Comparison of ENCODE assay signal across 8 mouse cellular contexts in the genomic region with DNA sequence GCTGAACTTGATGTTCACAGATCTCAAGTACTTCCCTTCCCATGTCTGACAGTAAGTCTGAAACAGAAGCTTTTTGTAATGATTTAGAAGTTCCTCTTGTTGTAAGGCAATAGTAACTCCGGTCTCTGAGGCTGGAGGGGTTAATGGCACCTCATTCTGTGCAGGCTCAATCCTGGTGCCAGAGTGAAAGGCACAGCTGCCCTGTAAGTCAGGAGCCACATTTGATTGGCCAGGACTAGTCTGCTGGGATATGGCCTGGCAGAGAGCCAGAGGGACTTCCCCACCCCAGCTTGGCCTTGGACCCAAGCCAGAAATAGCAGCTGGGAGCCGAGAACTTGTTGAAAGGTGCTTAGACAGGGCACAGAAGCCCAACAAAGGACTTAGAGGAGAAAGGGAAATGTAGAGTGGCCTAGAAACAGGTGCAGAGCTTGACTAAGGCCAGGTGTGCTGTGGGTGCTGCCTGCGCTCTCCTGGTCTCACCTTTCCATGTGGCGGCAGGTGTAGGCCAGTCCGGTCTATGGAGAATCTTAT. TPM values are rescaled to one million over a fixed set of nuclear protein-coding genes. Genes with fewer than 3 reads are reported as not detected.
DNase-seq lines count a peak whose midpoint lies in the region; ATAC-seq lines count a peak whose summit lies in the region.

No protein-coding gene starts in this region.

- H3K9me3 ChIP-seq in limb, embryonic 11.5 days (ENCODE audit: control insufficient read depth, low read length), result no peaks in the 10 kb centered on the region; the same call in 1 of the 2 replicates
- no peaks in the 10 kb centered on the region for H3K9me3 ChIP-seq in limb, embryonic 10.5 days (replicated peaks)
- H3K9me3 ChIP-seq in embryonic facial prominence, embryonic 13.5 days, result no peaks in the 10 kb centered on the region
- no peaks in the 10 kb centered on the region for H3K9me3 ChIP-seq in heart, embryonic 10.5 days
- H3K9me3 ChIP-seq in kidney, embryonic 15.5 days (replicated peaks), result no peaks in the 10 kb centered on the region
- no peaks in the 10 kb centered on the region for H3K9me3 ChIP-seq in liver, embryonic 11.5 days (ENCODE audit: control insufficient read depth, low read length)
- H3K9me3 ChIP-seq in stomach, embryonic 16.5 days (replicated peaks; ENCODE audit: control insufficient read depth, low read length), result no peaks in the 10 kb centered on the region

- peak; percentile 88 for ATAC-seq in limb, embryonic 11.5 days (ENCODE audit: insufficient number of reproducible peaks, low FRiP score, low TSS enrichment, low read depth)
- peak; percentile 77; the same call in 1 of the 2 replicates for ATAC-seq in embryonic facial prominence, embryonic 13.5 days (ENCODE audit: insufficient number of reproducible peaks, insufficient read depth, low FRiP score, low TSS enrichment, low read depth)
- peak; percentile 84 for ATAC-seq in kidney, embryonic 15.5 days (replicated peaks; ENCODE audit: low FRiP score)
- peak; percentile 77 for ATAC-seq in liver, embryonic 11.5 days (replicated peaks; ENCODE audit: low FRiP score)
- ATAC-seq in stomach, embryonic 16.5 days (ENCODE audit: insufficient read depth, low FRiP score), result peak; percentile 89

- H3K36me3 ChIP-seq in limb, embryonic 11.5 days (ENCODE audit: control insufficient read depth, insufficient read depth, low read length), result peaks cover 20% of the 10 kb centered on the region
- H3K36me3 ChIP-seq in limb, embryonic 10.5 days, result peaks cover 100% of the 10 kb centered on the region
- peaks cover 81% of the 10 kb centered on the region for H3K36me3 ChIP-seq in embryonic facial prominence, embryonic 13.5 days
- peaks cover 68% of the 10 kb centered on the region for H3K36me3 ChIP-seq in heart, embryonic 10.5 days
- peaks cover 90% of the 10 kb centered on the region for H3K36me3 ChIP-seq in kidney, embryonic 15.5 days
- peaks cover 24% of the 10 kb centered on the region for H3K36me3 ChIP-seq in liver, embryonic 11.5 days (ENCODE audit: control insufficient read depth, insufficient read depth, low read length)
- peaks cover 16% of the 10 kb centered on the region for H3K36me3 ChIP-seq in stomach, embryonic 16.5 days (ENCODE audit: control insufficient read depth, insufficient read depth, low read length)

- H3K4me2 ChIP-seq in limb, embryonic 11.5 days (ENCODE audit: low read depth, severe bottlenecking), result no peak overlapping the region
- H3K4me2 ChIP-seq in embryonic facial prominence, embryonic 13.5 days, result no peak overlapping the region
- H3K4me2 ChIP-seq in kidney, embryonic 15.5 days, result no peak overlapping the region
- H3K4me2 ChIP-seq in liver, embryonic 11.5 days, result no peak overlapping the region
- H3K4me2 ChIP-seq in stomach, embryonic 16.5 days (ENCODE audit: low read depth, low read length), result no peak overlapping the region

- H3K27ac ChIP-seq in limb, embryonic 11.5 days (replicated peaks; ENCODE audit: low read depth, low read length), result no peak overlapping the region
- H3K27ac ChIP-seq in limb, embryonic 10.5 days, result no peak overlapping the region
- H3K27ac ChIP-seq in embryonic facial prominence, embryonic 13.5 days, result peak overlapping the region; percentile 66
- peak overlapping the region; percentile 29; the same call in 1 of the 2 replicates for H3K27ac ChIP-seq in heart, embryonic 10.5 days
- H3K27ac ChIP-seq in kidney, embryonic 15.5 days, result peak overlapping the region; percentile 78
- no peak overlapping the region for H3K27ac ChIP-seq in liver, embryonic 11.5 days (ENCODE audit: low read depth, low read length)
- H3K27ac ChIP-seq in stomach, embryonic 16.5 days (ENCODE audit: low read length), result peak overlapping the region; percentile 67

- H3K4me1 ChIP-seq in limb, embryonic 11.5 days (ENCODE audit: control insufficient read depth, insufficient read depth, low read length), result no peaks in the 10 kb centered on the region
- no peaks in the 10 kb centered on the region for H3K4me1 ChIP-seq in limb, embryonic 10.5 days
- H3K4me1 ChIP-seq in embryonic facial prominence, embryonic 13.5 days, result peaks cover 17% of the 10 kb centered on the region
- H3K4me1 ChIP-seq in heart, embryonic 10.5 days, result peaks cover 49% of the 10 kb centered on the region
- H3K4me1 ChIP-seq in kidney, embryonic 15.5 days, result peaks cover 14% of the 10 kb centered on the region
- H3K4me1 ChIP-seq in liver, embryonic 11.5 days (replicated peaks; ENCODE audit: control insufficient read depth, insufficient read depth, low read length), result no peaks in the 10 kb centered on the region
- peaks cover 33% of the 10 kb centered on the region for H3K4me1 ChIP-seq in stomach, embryonic 16.5 days (ENCODE audit: control insufficient read depth, insufficient read depth, low read length)

- H3K4me3 ChIP-seq in limb, embryonic 11.5 days (ENCODE audit: low read depth, low read length), result no peak overlapping the region
- H3K4me3 ChIP-seq in limb, embryonic 10.5 days, result no peak overlapping the region
- H3K4me3 ChIP-seq in embryonic facial prominence, embryonic 13.5 days, result no peak overlapping the region
- no peak overlapping the region for H3K4me3 ChIP-seq in heart, embryonic 10.5 days
- no peak overlapping the region for H3K4me3 ChIP-seq in kidney, embryonic 15.5 days (replicated peaks)
- H3K4me3 ChIP-seq in liver, embryonic 11.5 days (ENCODE audit: low read depth, low read length), result no peak overlapping the region
- no peak overlapping the region for H3K4me3 ChIP-seq in stomach, embryonic 16.5 days (replicated peaks; ENCODE audit: low read length)

- peak; percentile 66 for DNase-seq in limb, embryonic 11.5 days (ENCODE audit: low spot score)
- DNase-seq in limb, embryonic 10.5 days (ENCODE audit: low spot score), result no peak
- DNase-seq in heart, embryonic 10.5 days (ENCODE audit: low spot score), result peak; percentile 97
- DNase-seq in liver, embryonic 11.5 days (ENCODE audit: low spot score), result peak; percentile 52
- DNase-seq in natural killer cell, adult 2 months (ENCODE audit: low spot score in 2 of 2), result peak; percentile 41 to 47

- H3K9ac ChIP-seq in limb, embryonic 11.5 days (ENCODE audit: low read length), result no peak overlapping the region
- H3K9ac ChIP-seq in embryonic facial prominence, embryonic 13.5 days, result no peak overlapping the region
- H3K9ac ChIP-seq in kidney, embryonic 15.5 days, result no peak overlapping the region
- H3K9ac ChIP-seq in liver, embryonic 11.5 days (ENCODE audit: low read depth, low read length), result no peak overlapping the region
- no peak overlapping the region for H3K9ac ChIP-seq in stomach, embryonic 16.5 days (ENCODE audit: low read length)

- no peaks in the 10 kb centered on the region for H3K27me3 ChIP-seq in limb, embryonic 11.5 days (ENCODE audit: control insufficient read depth, insufficient read depth, low read length)
- no peaks in the 10 kb centered on the region for H3K27me3 ChIP-seq in limb, embryonic 10.5 days (ENCODE audit: low read depth, poor library complexity, severe bottlenecking)
- H3K27me3 ChIP-seq in embryonic facial prominence, embryonic 13.5 days, result no peaks in the 10 kb centered on the region
- peaks cover 9% of the 10 kb centered on the region; the same call in 1 of the 2 replicates for H3K27me3 ChIP-seq in heart, embryonic 10.5 days (ENCODE audit: insufficient read depth, poor library complexity, severe bottlenecking)
- H3K27me3 ChIP-seq in kidney, embryonic 15.5 days, result no peaks in the 10 kb centered on the region
- no peaks in the 10 kb centered on the region for H3K27me3 ChIP-seq in liver, embryonic 11.5 days (replicated peaks; ENCODE audit: control insufficient read depth, insufficient read depth, low read length)
- H3K27me3 ChIP-seq in stomach, embryonic 16.5 days (ENCODE audit: control insufficient read depth, insufficient read depth, low read length), result no peaks in the 10 kb centered on the region

- 82% methylated on average over 5 of the region's 5 CpGs for WGBS in limb, embryonic 11.5 days
- WGBS in limb, embryonic 10.5 days, result 92% methylated on average over 5 of the region's 5 CpGs
- WGBS in embryonic facial prominence, embryonic 13.5 days, result 61% methylated on average over 5 of the region's 5 CpGs
- WGBS in heart, embryonic 10.5 days, result 56% methylated on average over 5 of the region's 5 CpGs
- 58% methylated on average over 5 of the region's 5 CpGs for WGBS in kidney, embryonic 15.5 days
- 74% methylated on average over 5 of the region's 5 CpGs for WGBS in liver, embryonic 11.5 days
- WGBS in stomach, embryonic 16.5 days, result 21% methylated on average over 5 of the region's 5 CpGs

RNA-seq across cellular contexts. Expression of gene Trit1, which starts 34.3 kb away (rescaled TPM):
- polyA plus RNA-seq in limb, embryonic 11.5 days (2014; fragmentation: Nextera tagmentation; extraction: Ambion mirVana), result 16.7 and 21.6 TPM in 2 replicates
- 17.7 and 17.8 TPM in 2 replicates for polyA plus RNA-seq in limb, embryonic 10.5 days (2016; fragmentation: Nextera tagmentation; extraction: Ambion mirVana)
- 19.7 and 20.8 TPM in 2 replicates for polyA plus RNA-seq in embryonic facial prominence, embryonic 13.5 days (2015; fragmentation: Nextera tagmentation; extraction: Ambion mirVana)
- 15.0 and 18.3 TPM in 2 replicates for polyA plus RNA-seq in heart, embryonic 10.5 days (2016; fragmentation: Nextera tagmentation; extraction: Ambion mirVana)
- 17.8 and 18.7 TPM in 2 replicates for polyA plus RNA-seq in kidney, embryonic 15.5 days (2015; fragmentation: Nextera tagmentation; extraction: Ambion mirVana)
- 17.2 and 17.5 TPM in 2 replicates for polyA plus RNA-seq in liver, embryonic 11.5 days (2014; fragmentation: Nextera tagmentation; extraction: Ambion mirVana)
- 20.1 and 21.2 TPM in 2 replicates for polyA plus RNA-seq in stomach, embryonic 16.5 days (2015; fragmentation: Nextera tagmentation; extraction: Ambion mirVana)

RNA-seq across cellular contexts. Expression of gene Bmp8b, which starts 54.2 kb away (rescaled TPM):
- 0.16 and 0.17 TPM in 2 replicates for polyA plus RNA-seq in limb, embryonic 11.5 days (2014; fragmentation: Nextera tagmentation; extraction: Ambion mirVana)
- polyA plus RNA-seq in limb, embryonic 10.5 days (2016; fragmentation: Nextera tagmentation; extraction: Ambion mirVana), result 0.16 and 0.29 TPM in 2 replicates
- 0.51 and 0.58 TPM in 2 replicates for polyA plus RNA-seq in embryonic facial prominence, embryonic 13.5 days (2015; fragmentation: Nextera tagmentation; extraction: Ambion mirVana)
- 0.18 and 0.84 TPM in 2 replicates for polyA plus RNA-seq in heart, embryonic 10.5 days (2016; fragmentation: Nextera tagmentation; extraction: Ambion mirVana)
- polyA plus RNA-seq in kidney, embryonic 15.5 days (2015; fragmentation: Nextera tagmentation; extraction: Ambion mirVana), result 0.33 and 0.49 TPM in 2 replicates
- 1.7 and 2.2 TPM in 2 replicates for polyA plus RNA-seq in liver, embryonic 11.5 days (2014; fragmentation: Nextera tagmentation; extraction: Ambion mirVana)
- 0.50 and 0.67 TPM in 2 replicates for polyA plus RNA-seq in stomach, embryonic 16.5 days (2015; fragmentation: Nextera tagmentation; extraction: Ambion mirVana)

RNA-seq across cellular contexts. Expression of gene Mycl, which starts 55.3 kb away (rescaled TPM):
- polyA plus RNA-seq in limb, embryonic 11.5 days (2014; fragmentation: Nextera tagmentation; extraction: Ambion mirVana), result 32.8 and 39.0 TPM in 2 replicates
- 25.5 and 28.6 TPM in 2 replicates for polyA plus RNA-seq in limb, embryonic 10.5 days (2016; fragmentation: Nextera tagmentation; extraction: Ambion mirVana)
- 29.4 and 33.4 TPM in 2 replicates for polyA plus RNA-seq in embryonic facial prominence, embryonic 13.5 days (2015; fragmentation: Nextera tagmentation; extraction: Ambion mirVana)
- 2.5 and 8.6 TPM in 2 replicates for polyA plus RNA-seq in heart, embryonic 10.5 days (2016; fragmentation: Nextera tagmentation; extraction: Ambion mirVana)
- 7.8 and 8.1 TPM in 2 replicates for polyA plus RNA-seq in kidney, embryonic 15.5 days (2015; fragmentation: Nextera tagmentation; extraction: Ambion mirVana)
- 3.1 and 4.0 TPM in 2 replicates for polyA plus RNA-seq in liver, embryonic 11.5 days (2014; fragmentation: Nextera tagmentation; extraction: Ambion mirVana)
- polyA plus RNA-seq in stomach, embryonic 16.5 days (2015; fragmentation: Nextera tagmentation; extraction: Ambion mirVana), result 13.0 and 13.8 TPM in 2 replicates

Comparison
In these comparisons a context has a peak if more than half of its experiments do, and no peak if none do; other contexts are left out.
1. H3K27ac ChIP-seq: peak in embryonic facial prominence, embryonic 13.5 days (single experiment), heart, embryonic 10.5 days (single experiment), kidney, embryonic 15.5 days (single experiment) and stomach, embryonic 16.5 days (single experiment); none in limb, embryonic 11.5 days (single experiment), limb, embryonic 10.5 days (single experiment) and liver, embryonic 11.5 days (single experiment).
2. Peak in every context shown above with its lines, with median percentiles within 50 percentile points of each other: ATAC-seq.